Mouse (Mus musculus) stomach, postnatal 0 days (tissue): Measurements from ENCODE around the gene Gm47985.
"Not testable (repeated sequence)": the region's sequence is repeated elsewhere in the genome, so short reads cannot be mapped to it uniquely, and the experiment has no call there.

ENCODE experiments used
- CTCF ChIP-seq: IDR thresholded peaks from 2 replicates; pipeline ENCODE4 v1.5.1; 2016; ENCODE audit warnings: antibody characterized with exemption, low read depth, mild to moderate bottlenecking, moderate library complexity
- EP300 ChIP-seq: optimal IDR thresholded peaks from 2 replicates; pipeline ENCODE3; 2016; ENCODE audit warnings: antibody characterized with exemption

- TF ChIP-seq EP300, CTCF: not testable (repeated sequence)
Observed at GRCm38 (mm10) chr1:151154131-151154530, 28.2 kb upstream of the Gm47985 start.
